In genomic region chr9:46186387-46186786, GRCm38 (mm10) we compare ENCODE assay signal across 24 mouse cellular contexts. TPM values are rescaled to one million over a fixed set of nuclear protein-coding genes. Genes with fewer than 3 reads are reported as not detected.
A peak's percentile ranks its signal among the peaks of the same experiment; 100 is the strongest.
DNase-seq lines count a peak whose midpoint lies in the region; ATAC-seq and TF ChIP-seq lines count a peak whose summit lies in the region.
"Had no signal": no experiment of that assay in that cellular context is flagged by ENCODE, and none has a peak within 500 bp of the region (broad histone marks: within the 10 kb centered on the region; RNA-seq: fewer than 3 reads in every experiment).

No protein-coding gene starts in this region.

- H3K9ac ChIP-seq in intestine, postnatal 0 days (ENCODE audit: low read depth, low read length): no peak overlapping the region
- no peak overlapping the region for H3K9ac ChIP-seq in intestine, embryonic 16.5 days (ENCODE audit: low read depth, low read length)
- H3K9ac ChIP-seq in lung, postnatal 0 days (replicated peaks; ENCODE audit: low read depth): no peak overlapping the region
- no peak overlapping the region for H3K9ac ChIP-seq in MEL (ENCODE audit: control insufficient read depth, low read depth, low read length, poor library complexity, severe bottlenecking)
- H3K9ac ChIP-seq: embryonic facial prominence, embryonic 12.5 days; intestine, embryonic 15.5 days had no signal

- H3K9me3 ChIP-seq in intestine, postnatal 0 days (ENCODE audit: control insufficient read depth): no peaks in the 10 kb centered on the region
- no peaks in the 10 kb centered on the region for H3K9me3 ChIP-seq in intestine, embryonic 16.5 days (ENCODE audit: control insufficient read depth, low read length)
- H3K9me3 ChIP-seq in lung, postnatal 0 days (ENCODE audit: low read length): no peaks in the 10 kb centered on the region
- H3K9me3 ChIP-seq in MEL (replicated peaks; ENCODE audit: insufficient read depth, low read length): no peaks in the 10 kb centered on the region
- H3K9me3 ChIP-seq: embryonic facial prominence, embryonic 12.5 days; intestine, embryonic 15.5 days; limb, embryonic 10.5 days had no signal

- no peak for TF ChIP-seq EP300 in lung, postnatal 0 days (IDR thresholded peaks at IDR 0.05)
- TF ChIP-seq EP300 in MEL (IDR thresholded peaks at IDR 0.05; ENCODE audit: low read depth in 1 of 2, low read length in 2 of 2): no peak

- no peaks in the 10 kb centered on the region for H3K79me2 ChIP-seq in MEL (ENCODE audit: control insufficient read depth, insufficient read depth, low read length, poor library complexity)

- peak; percentile 57 for TF ChIP-seq RAD21 in MEL (IDR thresholded peaks at IDR 0.05; ENCODE audit: low read depth, low read length)

- TF ChIP-seq POLR2A in MEL (IDR thresholded peaks at IDR 0.05; ENCODE audit: control insufficient read depth in 1 of 2, insufficient read depth in 1 of 2, low read depth in 1 of 2, low read length in 2 of 2, poor library complexity in 1 of 2): no peak

- H3K4me2 ChIP-seq in intestine, postnatal 0 days (replicated peaks; ENCODE audit: low read depth): no peak overlapping the region
- H3K4me2 ChIP-seq in intestine, embryonic 16.5 days (ENCODE audit: low read depth, low read length): no peak overlapping the region
- H3K4me2 ChIP-seq in lung, postnatal 0 days (replicated peaks; ENCODE audit: low read depth, low read length): no peak overlapping the region
- H3K4me2 ChIP-seq: embryonic facial prominence, embryonic 12.5 days; heart, embryonic 11.5 days; intestine, embryonic 15.5 days had no signal

- H3K27me3 ChIP-seq in intestine, postnatal 0 days (replicated peaks; ENCODE audit: control insufficient read depth, insufficient read depth, low read length): no peaks in the 10 kb centered on the region
- no peaks in the 10 kb centered on the region for H3K27me3 ChIP-seq in intestine, embryonic 16.5 days (replicated peaks; ENCODE audit: control insufficient read depth, insufficient read depth, low read length)
- no peaks in the 10 kb centered on the region for H3K27me3 ChIP-seq in lung, postnatal 0 days (replicated peaks; ENCODE audit: insufficient read depth, low read length)
- H3K27me3 ChIP-seq in MEL (ENCODE audit: control insufficient read depth in 1 of 2, insufficient read depth in 2 of 2, low read length in 2 of 2): no peaks in the 10 kb centered on the region
- H3K27me3 ChIP-seq: embryonic facial prominence, embryonic 12.5 days; intestine, embryonic 15.5 days had no signal

- no peak for ATAC-seq in intestine, postnatal 0 days
- ATAC-seq in intestine, embryonic 16.5 days: no peak
- ATAC-seq in lung, postnatal 0 days: no peak
- ATAC-seq: intestine, embryonic 15.5 days had no signal

- peak; percentile 12 for DNase-seq in lung, postnatal 0 days (ENCODE audit: low spot score)
- no peak for DNase-seq in lung, postnatal 10 days
- peak; percentile 46 for DNase-seq in MEL (ENCODE audit: low read depth, low spot score)
- no peak for DNase-seq in urinary bladder, adult 2 months (ENCODE audit: low spot score)
- no peak for DNase-seq in ovary, postnatal 14 days (ENCODE audit: low spot score)
- DNase-seq: adrenal gland, adult 8-10 months; cerebellum, adult 2 months; gastrocnemius, postnatal 25 days; kidney, postnatal 36 days; lung, adult 18-20 months; thymus, postnatal 4 days had no signal

- H3K36me3 ChIP-seq in intestine, postnatal 0 days (ENCODE audit: control insufficient read depth, insufficient read depth): no peaks in the 10 kb centered on the region
- H3K36me3 ChIP-seq in intestine, embryonic 16.5 days (ENCODE audit: control insufficient read depth, insufficient read depth, low read length): no peaks in the 10 kb centered on the region
- no peaks in the 10 kb centered on the region for H3K36me3 ChIP-seq in lung, postnatal 0 days (ENCODE audit: insufficient read depth, low read length)
- H3K36me3 ChIP-seq in MEL (ENCODE audit: control insufficient read depth in 1 of 2, insufficient read depth in 2 of 2, low read length in 2 of 2): peaks cover 0 to 25% of the 10 kb centered on the region in 2 experiments; a peak in 2 of 4 replicates
- H3K36me3 ChIP-seq: embryonic facial prominence, embryonic 12.5 days; intestine, embryonic 15.5 days had no signal

- peak; percentile 68 for TF ChIP-seq CTCF in intestine, postnatal 0 days (IDR thresholded peaks at IDR 0.05; ENCODE audit: low read depth)
- peak; percentile 56 for TF ChIP-seq CTCF in lung, postnatal 0 days (IDR thresholded peaks at IDR 0.05)
- peak; percentile 39 to 56 (median 40) for TF ChIP-seq CTCF in MEL (IDR thresholded peaks at IDR 0.05 in 2 of 3, conservative IDR thresholded peaks at IDR 0.05 in 1 of 3; ENCODE audit: control insufficient read depth in 1 of 3, insufficient read depth in 1 of 3, low read depth in 2 of 3, low read length in 3 of 3, poor library complexity in 1 of 3, severe bottlenecking in 1 of 3)

- H3K4me1 ChIP-seq in intestine, postnatal 0 days (replicated peaks; ENCODE audit: control insufficient read depth, insufficient read depth, low read length): no peaks in the 10 kb centered on the region; the same call in 1 of the 2 replicates
- no peaks in the 10 kb centered on the region for H3K4me1 ChIP-seq in intestine, embryonic 16.5 days (ENCODE audit: control insufficient read depth, insufficient read depth, low read length)
- no peaks in the 10 kb centered on the region for H3K4me1 ChIP-seq in lung, postnatal 0 days (ENCODE audit: insufficient read depth, low read depth, low read length)
- H3K4me1 ChIP-seq in MEL (ENCODE audit: control insufficient read depth in 1 of 2, insufficient read depth in 2 of 2, low read length in 2 of 2): no peaks in the 10 kb centered on the region

- WGBS in intestine, postnatal 0 days: 88% methylated on average over 1 of the region's 1 CpGs
- WGBS in intestine, embryonic 16.5 days: 88% methylated on average over 1 of the region's 1 CpGs
- 85% methylated on average over 1 of the region's 1 CpGs for WGBS in lung, postnatal 0 days

- H3K4me3 ChIP-seq in intestine, postnatal 0 days (ENCODE audit: low read depth, low read length): no peak overlapping the region
- no peak overlapping the region for H3K4me3 ChIP-seq in intestine, embryonic 16.5 days (ENCODE audit: low read length)
- no peak overlapping the region for H3K4me3 ChIP-seq in lung, postnatal 0 days (ENCODE audit: low read depth, low read length)
- no peak overlapping the region for H3K4me3 ChIP-seq in MEL (ENCODE audit: control insufficient read depth in 1 of 2, insufficient read depth in 1 of 2, low read depth in 2 of 2, low read length in 2 of 2)
- H3K4me3 ChIP-seq: embryonic facial prominence, embryonic 12.5 days; intestine, embryonic 15.5 days; limb, embryonic 10.5 days had no signal

- H3K27ac ChIP-seq in intestine, postnatal 0 days (ENCODE audit: low read depth, low read length): no peak overlapping the region
- H3K27ac ChIP-seq in intestine, embryonic 16.5 days (ENCODE audit: low read length): no peak overlapping the region
- H3K27ac ChIP-seq in lung, postnatal 0 days (ENCODE audit: low read length): no peak overlapping the region
- H3K27ac ChIP-seq in MEL (ENCODE audit: control insufficient read depth, low read depth, low read length): no peak overlapping the region
- H3K27ac ChIP-seq: embryonic facial prominence, embryonic 12.5 days; intestine, embryonic 15.5 days; limb, embryonic 10.5 days had no signal

TF ChIP-seq in MEL, 35 proteins besides CTCF, POLR2A, EP300 and RAD21:
- TF ChIP-seq ZC3H11A (IDR thresholded peaks at IDR 0.05; ENCODE audit: low read depth, low read length) (peak; percentile 76), KAT2A (conservative IDR thresholded peaks at IDR 0.05; ENCODE audit: low read depth, low read length) (no peak), SMC3 (IDR thresholded peaks at IDR 0.05; ENCODE audit: low read depth, low read length) (peak; percentile 72)

RNA-seq across cellular contexts. Expression of gene Apoa1, which starts 42.0 kb away (rescaled TPM):
- polyA plus RNA-seq in intestine, postnatal 0 days (2015; fragmentation: Nextera tagmentation; extraction: Ambion mirVana): 28,401 and 28,927 TPM in 2 replicates
- polyA plus RNA-seq in intestine, embryonic 16.5 days (2015; fragmentation: Nextera tagmentation; extraction: Ambion mirVana): 3,214 and 4,275 TPM in 2 replicates
- polyA plus RNA-seq in lung, postnatal 0 days (2015; fragmentation: Nextera tagmentation; extraction: Ambion mirVana): 2.2 and 3.7 TPM in 2 replicates
- 1.8 and 4.0 TPM in 2 replicates for total RNA-seq in MEL (2012; rRNA removed)
- 10 to 100 TPM in 1 of 2 experiments, not detected in 1; 16.1 TPM for polyA plus RNA-seq in MEL (2012; ENCODE audit: insufficient read depth in 1 of 2, insufficient read length in 2 of 2, low read depth in 1 of 2, low replicate concordance in 2 of 2, missing spikeins in 1 of 2)
- 0.51 and 0.87 TPM in 2 replicates for polyA plus RNA-seq in urinary bladder, adult 2 months (2012; rRNA removed)
- total RNA-seq: common myeloid progenitor, adult 5-6 weeks; gastrocnemius, postnatal 25 days; hematopoietic stem cell, adult 5-6 weeks; megakaryocyte, adult 5-6 weeks; monocyte, adult 5-6 weeks had no signal

RNA-seq across cellular contexts. Expression of gene Apoc3, which starts 49.0 kb away (rescaled TPM):
- polyA plus RNA-seq in intestine, postnatal 0 days (2015; fragmentation: Nextera tagmentation; extraction: Ambion mirVana): 8,073 and 8,903 TPM in 2 replicates
- 590 and 929 TPM in 2 replicates for polyA plus RNA-seq in intestine, embryonic 16.5 days (2015; fragmentation: Nextera tagmentation; extraction: Ambion mirVana)
- not detected in 2 replicates for polyA plus RNA-seq in lung, postnatal 0 days (2015; fragmentation: Nextera tagmentation; extraction: Ambion mirVana)
- not detected in 2 replicates for total RNA-seq in MEL (2012; rRNA removed)
- polyA plus RNA-seq in MEL (2012; ENCODE audit: insufficient read depth in 1 of 2, insufficient read length in 2 of 2, low read depth in 1 of 2, low replicate concordance in 2 of 2, missing spikeins in 1 of 2): not detected
- 0.34 and 0.68 TPM in 2 replicates for polyA plus RNA-seq in urinary bladder, adult 2 months (2012; rRNA removed)
- total RNA-seq: common myeloid progenitor, adult 5-6 weeks; hematopoietic stem cell, adult 5-6 weeks; megakaryocyte, adult 5-6 weeks; monocyte, adult 5-6 weeks had no signal
- polyA plus RNA-seq: embryonic facial prominence, embryonic 12.5 days; heart, embryonic 11.5 days; limb, embryonic 10.5 days; neural tube, embryonic 14.5 days; testis, adult 2 months had no signal

RNA-seq across cellular contexts. Expression of gene Apoa4, which starts 54.1 kb away (rescaled TPM):
- 27,935 and 31,935 TPM in 2 replicates for polyA plus RNA-seq in intestine, postnatal 0 days (2015; fragmentation: Nextera tagmentation; extraction: Ambion mirVana)
- polyA plus RNA-seq in intestine, embryonic 16.5 days (2015; fragmentation: Nextera tagmentation; extraction: Ambion mirVana): 1,729 and 3,070 TPM in 2 replicates
- polyA plus RNA-seq in lung, postnatal 0 days (2015; fragmentation: Nextera tagmentation; extraction: Ambion mirVana): 0.06 TPM in 1 of 2 replicates, not detected in the other
- not detected in 2 replicates for total RNA-seq in MEL (2012; rRNA removed)
- not detected for polyA plus RNA-seq in MEL (2012; ENCODE audit: insufficient read depth in 1 of 2, insufficient read length in 2 of 2, low read depth in 1 of 2, low replicate concordance in 2 of 2, missing spikeins in 1 of 2)
- 0.04 TPM in 1 of 2 replicates, not detected in the other for polyA plus RNA-seq in urinary bladder, adult 2 months (2012; rRNA removed)
- total RNA-seq: common myeloid progenitor, adult 5-6 weeks; gastrocnemius, postnatal 25 days; hematopoietic stem cell, adult 5-6 weeks; layer of hippocampus, postnatal 25 days; megakaryocyte, adult 5-6 weeks; monocyte, adult 5-6 weeks had no signal
- polyA plus RNA-seq: embryonic facial prominence, embryonic 12.5 days; heart, embryonic 11.5 days; limb, embryonic 10.5 days; neural tube, embryonic 14.5 days had no signal

Comparison
In these comparisons a context has a peak if more than half of its experiments do, and no peak if none do; other contexts are left out.
1. DNase-seq: peak in lung, postnatal 0 days (single experiment) and MEL (single experiment); none in lung, postnatal 10 days (single experiment), urinary bladder, adult 2 months (single experiment) and ovary, postnatal 14 days (single experiment).
2. RNA of gene Apoa1, which starts 42.0 kb away (polyA plus RNA-seq): 28,401 to 28,927 TPM in intestine, postnatal 0 days and 3,214 to 4,275 TPM in intestine, embryonic 16.5 days; 16.1 TPM in MEL, 2.2 to 3.7 TPM in lung, postnatal 0 days and 0.51 to 0.87 TPM in urinary bladder, adult 2 months; every median in the first group is over 100 times any median in the second.
3. RNA of gene Apoc3, which starts 49.0 kb away (polyA plus RNA-seq): 8,073 to 8,903 TPM in intestine, postnatal 0 days and 590 to 929 TPM in intestine, embryonic 16.5 days; 0.34 to 0.68 TPM in urinary bladder, adult 2 months, not detected in lung, postnatal 0 days and not detected in MEL; every median in the first group is over 100 times any median in the second.
4. RNA of gene Apoa4, which starts 54.1 kb away (polyA plus RNA-seq): 27,935 to 31,935 TPM in intestine, postnatal 0 days and 1,729 to 3,070 TPM in intestine, embryonic 16.5 days; 0.06 TPM in lung, postnatal 0 days, 0.04 TPM in urinary bladder, adult 2 months and not detected in MEL; every median in the first group is over 1,000 times any median in the second.
5. Peak in every context shown above with its lines, with median percentiles within 50 percentile points of each other: CTCF ChIP-seq.